Mouse (Mus musculus): Measurements from ENCODE around the gene Tmem108. TPM values are rescaled to one million over a fixed set of nuclear protein-coding genes. Genes with fewer than 3 reads are reported as not detected.

Gene Tmem108
- total RNA-seq, 4 experiments from 2014 or later, result 3.7 to 4.7 (median 4.4) TPM

GRCm38 (mm10) chr9:103636847-103637246 is 124.8 kb downstream of the Tmem108 start:
- DNase-seq (ENCODE audit: low spot score), result no peak

- DNase-seq (ENCODE audit: low spot score), result no peak
Measured at GRCm38 (mm10) chr9:103628861-103629469, 132.7 kb downstream of the Tmem108 start.

GRCm38 (mm10) chr9:103627404-103627900 is 134.2 kb downstream of the Tmem108 start:
- no peak for DNase-seq (ENCODE audit: low spot score)

GRCm38 (mm10) chr9:103626156-103626555 is 135.5 kb downstream of the Tmem108 start:
- no peak for DNase-seq (ENCODE audit: low spot score)

- peak; percentile 55 for DNase-seq (ENCODE audit: low spot score)
Measured at GRCm38 (mm10) chr9:103624649-103625048, 137.0 kb downstream of the Tmem108 start.

- DNase-seq (ENCODE audit: low spot score), result no peak
Measured at GRCm38 (mm10) chr9:103623560-103624316, 137.9 kb downstream of the Tmem108 start.

- no peak for DNase-seq (ENCODE audit: low spot score)
Measured at GRCm38 (mm10) chr9:103622988-103623387, 138.6 kb downstream of the Tmem108 start.

- DNase-seq (ENCODE audit: low spot score), result no peak
Measured at GRCm38 (mm10) chr9:103621870-103622269, 139.8 kb downstream of the Tmem108 start.

- no peak for DNase-seq (ENCODE audit: low spot score)
Measured at GRCm38 (mm10) chr9:103620517-103621212, 141.0 kb downstream of the Tmem108 start.

- DNase-seq (ENCODE audit: low spot score), result no peak
Measured at GRCm38 (mm10) chr9:103614260-103614659, 147.4 kb downstream of the Tmem108 start.

- no peak for DNase-seq (ENCODE audit: low spot score)
Measured at GRCm38 (mm10) chr9:103608161-103609058, 153.2 kb downstream of the Tmem108 start.

- no peak for DNase-seq (ENCODE audit: low spot score)
Measured at GRCm38 (mm10) chr9:103606056-103606455, 155.6 kb downstream of the Tmem108 start.

GRCm38 (mm10) chr9:103603792-103604191 is 157.8 kb downstream of the Tmem108 start:
- DNase-seq (ENCODE audit: low spot score), result no peak

- DNase-seq (ENCODE audit: low spot score), result no peak
Measured at GRCm38 (mm10) chr9:103601878-103602277, 159.8 kb downstream of the Tmem108 start.

- no peak for DNase-seq (ENCODE audit: low spot score)
Measured at GRCm38 (mm10) chr9:103600834-103601233, 160.8 kb downstream of the Tmem108 start.

- no peak for DNase-seq (ENCODE audit: low spot score)
Measured at GRCm38 (mm10) chr9:103599908-103600307, 161.7 kb downstream of the Tmem108 start.

GRCm38 (mm10) chr9:103597861-103598260 is 163.8 kb downstream of the Tmem108 start:
- DNase-seq (ENCODE audit: low spot score), result no peak

GRCm38 (mm10) chr9:103595190-103595837 is 166.3 kb downstream of the Tmem108 start:
- no peak for DNase-seq (ENCODE audit: low spot score)

GRCm38 (mm10) chr9:103594423-103595189 is 167.0 kb downstream of the Tmem108 start:
- DNase-seq (ENCODE audit: low spot score), result no peak

- no peak for DNase-seq (ENCODE audit: low spot score)
Measured at GRCm38 (mm10) chr9:103593079-103593478, 168.6 kb downstream of the Tmem108 start.
